Mouse (Mus musculus): Measurements from ENCODE around the gene Fyb. TPM values are rescaled to one million over a fixed set of nuclear protein-coding genes. Genes with fewer than 3 reads are reported as not detected.

The Fyb gene
- total RNA-seq, 2 experiments from 2014 or later: 3.7 to 4.3 TPM

DNA sequence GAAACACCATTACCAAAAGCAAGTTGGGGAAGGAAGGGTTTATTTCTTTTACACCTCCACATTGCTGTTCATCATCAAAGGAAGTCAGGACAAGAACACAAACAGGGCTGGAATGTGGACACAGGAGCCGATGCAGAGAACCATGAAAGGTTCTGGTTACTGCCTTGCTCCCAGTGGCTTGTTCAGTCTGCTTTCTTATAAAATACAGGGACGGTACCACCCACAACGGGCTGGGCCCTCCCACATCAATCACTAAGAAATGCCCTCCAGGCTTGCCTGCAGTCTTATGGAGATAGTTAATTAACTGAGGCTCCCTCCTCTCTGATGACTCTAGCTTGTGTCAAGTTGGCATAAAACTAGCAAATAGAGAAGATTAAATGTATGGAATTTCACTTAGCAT lies 139.3 kb downstream of the Fyb start:
- no peak for DNase-seq

- no peak for DNase-seq
Measured at GRCm38 (mm10) chr15:6663991-6664390, 141.3 kb downstream of the Fyb start.

- DNase-seq: no peak
Measured at GRCm38 (mm10) chr15:6666072-6666471, 143.4 kb downstream of the Fyb start.

DNA sequence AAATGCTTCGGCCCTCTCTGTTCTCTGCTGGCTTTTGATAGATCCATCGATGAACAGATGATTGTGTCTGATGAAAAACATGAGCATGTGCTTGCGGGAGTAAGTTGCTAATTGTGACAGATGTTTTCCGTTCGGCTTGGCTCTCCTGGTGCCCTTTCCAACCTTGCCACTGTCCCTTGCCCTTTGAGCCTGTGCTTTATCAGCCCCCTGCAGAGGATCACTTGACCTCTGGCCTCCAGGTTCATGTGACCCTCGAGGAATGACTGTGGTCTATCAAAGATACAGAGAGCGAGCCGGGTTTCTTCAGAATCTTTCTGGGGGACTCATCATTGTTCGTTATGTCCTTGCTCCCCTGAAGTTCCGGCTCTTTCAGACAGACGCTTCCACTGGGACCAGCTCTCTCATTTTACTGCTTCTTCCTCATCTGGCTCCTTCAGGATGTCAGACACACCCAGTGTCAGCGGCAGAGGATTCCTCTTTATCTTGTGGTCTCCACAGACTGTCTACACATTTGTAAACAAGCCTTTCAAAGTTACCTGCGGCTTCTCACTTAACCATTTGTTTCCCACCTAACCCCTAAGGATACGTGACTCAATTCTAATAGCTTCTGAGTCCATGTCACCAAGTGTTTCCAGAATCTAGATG lies 146.3 kb downstream of the Fyb start:
- no peak for DNase-seq

- DNase-seq: no peak
Measured at GRCm38 (mm10) chr15:6678479-6678878, 155.8 kb downstream of the Fyb start.

DNA sequence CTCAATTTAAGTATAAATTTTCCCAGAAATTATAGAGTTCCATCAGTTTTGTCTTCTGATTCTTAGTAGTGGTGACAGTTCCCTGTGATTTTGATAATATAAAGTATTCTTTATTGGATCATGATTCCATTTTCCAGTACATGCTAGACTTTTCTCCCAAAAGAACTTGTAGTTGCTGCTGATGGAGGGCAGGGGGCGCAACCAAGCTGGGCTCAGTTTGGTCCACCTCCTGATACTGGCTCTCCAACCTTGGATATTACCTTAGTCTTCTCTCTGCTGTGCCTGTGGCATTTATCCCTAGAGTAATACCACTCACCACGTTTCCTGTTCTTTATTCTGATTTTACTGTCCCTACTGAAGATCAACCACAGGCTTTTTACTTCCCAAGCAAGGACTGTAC lies 179.5 kb downstream of the Fyb start:
- no peak for DNase-seq

DNA sequence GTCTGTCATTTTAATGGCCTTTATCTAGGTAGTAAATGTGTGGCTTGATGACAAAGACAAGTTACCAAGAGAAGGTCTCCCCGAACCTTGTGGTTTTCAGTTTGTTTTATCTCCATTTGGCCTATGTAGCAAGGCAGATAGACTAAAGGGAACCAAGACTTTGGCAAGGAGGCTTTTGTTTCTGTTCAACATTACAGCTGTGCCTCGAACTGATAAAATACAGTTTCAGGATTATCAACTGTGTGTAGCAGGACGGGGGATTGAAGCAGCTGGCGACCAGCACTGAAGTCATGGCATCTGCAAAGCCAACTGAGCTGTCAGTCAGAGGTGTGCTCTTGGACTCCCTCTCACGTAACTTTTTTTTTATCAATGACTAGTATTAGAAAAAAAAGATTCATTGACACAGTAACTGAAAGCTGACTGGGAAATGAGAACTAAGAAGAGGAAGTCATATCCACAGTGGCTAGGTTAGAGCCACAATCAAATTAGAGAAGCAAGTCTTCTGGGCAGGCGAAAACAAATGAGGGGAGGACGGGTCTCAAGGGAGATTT lies 182.8 kb downstream of the Fyb start:
- no peak for DNase-seq

DNA sequence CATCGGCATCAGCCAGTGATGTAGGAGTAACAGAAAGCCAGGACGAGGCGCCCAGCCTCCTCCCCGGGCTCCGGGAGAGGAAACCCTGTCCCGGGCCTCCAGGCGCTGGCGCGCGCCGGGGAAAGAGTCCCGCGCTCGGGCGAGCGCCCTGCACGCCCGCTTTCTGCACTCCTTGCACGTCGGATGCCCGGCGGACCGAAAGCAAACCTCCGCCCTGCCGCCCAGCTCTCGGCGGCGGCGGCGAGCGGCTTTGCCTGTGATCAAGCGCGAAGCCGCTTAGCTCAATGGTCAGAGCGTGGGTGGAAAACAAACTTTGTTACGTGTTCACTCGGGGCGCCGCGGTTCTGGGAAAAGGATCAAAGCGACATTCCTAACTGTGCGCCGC lies 184.9 kb downstream of the Fyb start:
- DNase-seq: peak; percentile 64

DNA sequence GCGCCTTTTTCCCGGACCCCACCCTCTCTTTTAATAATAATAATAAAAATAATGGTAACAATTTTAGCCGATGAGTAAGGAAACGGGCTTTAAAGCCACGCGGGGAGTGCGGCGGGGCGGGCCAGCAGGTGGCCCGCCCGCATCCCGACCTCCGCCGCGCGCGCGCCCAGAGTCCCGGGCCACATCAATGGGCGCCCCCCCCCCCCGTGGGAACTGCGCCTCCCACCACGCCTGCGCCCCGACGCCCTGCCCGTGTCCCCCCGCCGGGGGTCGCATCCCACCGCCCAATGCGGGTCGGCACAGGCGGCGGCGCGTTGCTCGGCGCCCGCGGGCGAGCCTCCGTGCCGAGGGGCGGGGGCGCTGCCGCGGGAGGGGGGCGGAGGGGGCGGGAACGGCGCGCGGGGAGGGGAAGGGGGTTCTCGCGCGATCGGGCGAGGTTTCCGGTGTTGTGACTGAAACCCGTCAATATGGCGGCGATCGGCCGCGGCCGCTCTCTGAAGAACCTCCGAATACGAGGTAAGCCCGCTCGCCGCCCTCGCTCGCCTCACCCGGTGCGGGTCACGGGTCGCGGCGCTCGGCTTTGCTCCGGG lies 185.4 kb downstream of the Fyb start, which contains the start of gene Rictor:
Gene Rictor, plus strand, starts transcription at position 444 of the 590 bp plus-strand sequence.
- DNase-seq: peak; percentile 91

GRCm38 (mm10) chr15:6708526-6709441 lies 186.1 kb downstream of the Fyb start:
- peak; percentile 37 for DNase-seq

DNA sequence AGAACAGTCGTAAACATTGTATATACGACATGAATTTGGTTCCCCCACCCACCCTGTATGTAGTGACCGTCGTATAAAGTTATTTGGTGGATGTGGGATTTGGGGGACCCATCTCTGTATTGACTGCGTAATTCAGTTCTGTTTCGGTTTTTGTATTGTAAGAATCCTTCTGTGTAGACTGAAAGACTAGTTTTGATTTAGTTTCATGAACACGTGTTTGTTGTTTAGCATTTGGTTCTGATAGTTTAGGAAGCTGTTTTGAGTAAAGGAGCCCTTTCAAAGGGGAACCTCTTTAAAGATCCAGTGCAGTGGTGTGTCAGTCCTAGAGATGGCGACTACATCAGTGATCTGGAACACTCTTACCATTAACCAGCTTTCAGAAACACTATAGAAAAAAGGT lies 187.0 kb downstream of the Fyb start:
- DNase-seq: no peak

DNA sequence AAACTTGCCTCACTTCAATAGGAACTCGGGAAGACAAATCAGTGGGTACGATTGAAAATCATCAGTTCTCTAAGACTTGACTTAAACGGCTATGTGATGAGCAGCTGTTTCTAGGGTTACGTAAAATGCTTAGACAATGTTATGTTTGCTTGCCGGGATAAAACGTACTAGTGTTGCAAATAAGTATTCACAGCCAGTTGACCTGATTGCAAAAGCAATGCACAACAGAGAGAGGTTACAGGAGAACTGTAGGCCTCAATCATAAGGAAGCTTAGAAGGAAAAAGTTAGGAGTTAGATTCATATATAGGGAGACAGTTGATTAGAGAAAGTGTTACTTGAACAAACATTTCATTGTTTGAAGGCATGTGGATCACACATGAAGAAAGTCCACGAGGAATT lies 187.7 kb downstream of the Fyb start:
- DNase-seq: no peak

- no peak for DNase-seq
Measured at GRCm38 (mm10) chr15:6711226-6711625, 188.6 kb downstream of the Fyb start.

Other genes starting within 250 kb of the Fyb start
- gene Dab2, start 223.1 kb upstream of the Fyb start, total RNA-seq (2021): 10 to 100 TPM; 42.1 to 53.8 TPM
- gene C9, start 77.5 kb upstream of the Fyb start, total RNA-seq (2021): not detected
- 10 to 100 TPM; 11.0 to 14.5 TPM for gene Rictor, start 185.5 kb downstream of the Fyb start, total RNA-seq (2021)

Data from gastrocnemius, postnatal 10 days (tissue).